Mouse (Mus musculus) brain, embryonic 14.5 days (tissue): ENCODE data around the gene Gabrb1.

Experiments
- CTCF ChIP-seq: fragments of 200-500 bp; IDR thresholded peaks from 2 replicates; pipeline ENCODE4 v1.5.1; 2012; ENCODE audit warnings: inconsistent platforms, mild to moderate bottlenecking, moderate library complexity, borderline replicate concordance; ENCODE audit not compliant: insufficient read depth, insufficient read length; ENCODE audit errors: extremely low read depth
- POLR2A ChIP-seq: fragments of 200-500 bp; IDR thresholded peaks from 2 replicates; pipeline ENCODE4 v1.6.1; 2012; ENCODE audit warnings: mild to moderate bottlenecking, inconsistent platforms, borderline replicate concordance; ENCODE audit not compliant: poor library complexity, insufficient read depth, insufficient read length, severe bottlenecking; ENCODE audit errors: extremely low read depth

DNA sequence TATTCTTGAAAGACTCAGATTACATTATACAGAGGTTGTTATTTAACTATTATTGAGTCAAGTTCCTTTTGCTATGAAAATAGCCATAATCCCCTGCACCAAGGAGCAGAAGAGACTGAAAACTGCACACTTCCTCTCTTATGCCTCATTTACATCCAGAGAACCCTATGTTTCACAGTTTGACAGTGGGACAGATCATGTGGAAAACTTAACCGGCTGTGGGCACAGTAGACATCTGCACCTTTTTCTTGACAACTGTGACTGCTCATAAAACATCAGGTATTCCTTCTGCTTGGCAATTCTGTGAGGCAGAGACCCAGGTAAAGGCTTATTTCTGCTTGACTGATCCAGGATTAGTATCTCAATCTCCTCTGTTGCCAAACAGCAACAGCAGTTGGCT lies 481.7 kb downstream of the Gabrb1 start:
- TF ChIP-seq CTCF (no peak), POLR2A (no peak)
